Mouse (Mus musculus): Measurements from ENCODE around the gene Dgkz. TPM values are rescaled to one million over a fixed set of nuclear protein-coding genes. Genes with fewer than 3 reads are reported as not detected.

The Dgkz gene
- polyA plus RNA-seq, 1 experiment from 2014 or later, result 52.1 TPM

DNA sequence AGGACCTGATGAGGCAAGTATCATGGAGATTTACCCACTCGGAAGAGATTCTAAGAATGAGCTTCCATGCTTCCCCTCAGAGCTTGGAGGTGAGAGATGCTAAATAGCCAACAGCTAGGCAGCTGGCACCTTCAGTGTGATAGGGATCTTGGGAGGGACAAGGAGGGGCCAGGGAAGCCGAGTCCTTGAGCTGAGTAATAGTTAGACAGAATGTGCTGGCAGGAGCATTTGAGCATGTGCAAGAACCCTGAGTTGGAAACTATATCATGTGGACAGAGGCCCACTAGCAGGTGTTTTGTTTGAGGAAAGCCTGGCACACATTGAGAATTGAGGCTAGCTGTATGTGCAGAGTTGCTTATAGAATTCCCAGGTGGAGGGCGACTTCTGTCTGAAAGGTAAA lies 63.0 kb downstream of the Dgkz start:
- WGBS, result 73% methylated on average over 3 of the region's 3 CpGs
- H3K4me2 ChIP-seq (replicated peaks; ENCODE audit: low read depth, low read length), result no peak overlapping the region
- no peaks in the 10 kb centered on the region for H3K9me3 ChIP-seq (ENCODE audit: low read length)
- peaks cover 61% of the 10 kb centered on the region for H3K36me3 ChIP-seq (ENCODE audit: insufficient read depth, low read length)
- no peaks in the 10 kb centered on the region for H3K27me3 ChIP-seq (ENCODE audit: insufficient read depth, low read length)
- H3K4me3 ChIP-seq (ENCODE audit: low read length), result no peak overlapping the region
- no peaks in the 10 kb centered on the region for H3K4me1 ChIP-seq (ENCODE audit: insufficient read depth, low read length)
- no peak overlapping the region for H3K27ac ChIP-seq (ENCODE audit: low read length)
- ATAC-seq (ENCODE audit: low FRiP score, low TSS enrichment), result no peak
- H3K9ac ChIP-seq (replicated peaks; ENCODE audit: low read length), result no peak overlapping the region

DNA sequence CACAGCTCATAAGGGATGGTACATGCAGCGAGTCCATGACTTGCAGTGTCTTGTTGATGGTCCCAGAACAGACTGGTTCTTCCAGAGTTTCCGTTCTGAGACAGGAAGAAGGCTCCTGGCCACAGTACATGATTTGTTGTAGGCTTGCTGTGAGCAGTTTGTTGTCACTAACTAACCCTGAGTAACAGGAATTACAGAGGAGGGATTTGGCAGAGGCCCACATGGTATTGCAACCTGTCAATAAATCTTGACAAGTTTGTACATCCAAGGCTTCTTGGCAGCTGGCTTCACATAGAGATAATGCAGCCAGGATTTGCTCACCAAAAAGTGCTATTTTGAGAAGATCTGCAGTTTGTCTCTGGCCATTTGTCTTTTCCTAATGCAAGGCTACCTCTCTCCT lies 69.5 kb downstream of the Dgkz start:
- 91% methylated on average over 2 of the region's 2 CpGs for WGBS
- Histone ChIP-seq H3K9me3 (ENCODE audit: low read length) (no peaks in the 10 kb centered on the region), H3K27me3 (ENCODE audit: insufficient read depth, low read length) (no peaks in the 10 kb centered on the region)

DNA sequence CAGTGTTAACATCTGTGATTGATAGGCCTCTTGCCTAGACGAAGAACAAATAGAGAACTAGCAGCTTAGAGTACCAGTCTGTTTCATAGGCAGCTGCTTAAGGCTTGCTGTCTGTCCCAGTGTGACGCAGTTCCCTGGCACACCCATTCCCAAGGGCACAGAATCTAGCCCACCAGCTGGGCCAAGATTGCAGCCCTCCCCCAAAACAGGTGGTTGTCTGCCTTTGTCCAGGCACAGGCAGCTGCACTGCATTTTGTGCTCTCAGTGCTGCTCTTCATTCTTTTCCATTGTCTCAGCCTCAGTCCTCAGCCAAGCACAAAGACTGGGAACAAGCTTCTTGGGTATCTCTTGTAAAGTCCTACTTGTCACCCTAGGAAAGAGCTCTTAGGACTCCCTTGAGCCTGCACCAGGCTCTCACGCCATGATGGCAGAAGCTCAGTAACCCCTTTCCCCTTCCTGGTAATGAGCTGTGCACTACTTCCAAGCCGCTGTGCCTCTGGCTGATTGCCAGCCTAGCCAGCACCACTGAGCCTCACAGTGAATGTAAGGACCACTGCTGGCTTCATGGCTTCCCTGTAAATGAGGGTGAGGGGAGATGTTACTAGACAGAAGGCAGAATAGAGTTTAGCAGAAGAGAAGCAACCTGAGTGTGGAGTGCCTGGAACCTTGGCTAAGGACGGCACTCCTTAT lies 70.9 kb downstream of the Dgkz start:
- H3K4me2 ChIP-seq (replicated peaks; ENCODE audit: low read depth, low read length), result no peak overlapping the region
- no peak overlapping the region for H3K27ac ChIP-seq (ENCODE audit: low read length)
- no peak overlapping the region for H3K4me3 ChIP-seq (ENCODE audit: low read length)
- no peaks in the 10 kb centered on the region for H3K4me1 ChIP-seq (ENCODE audit: insufficient read depth, low read length)
- 81% methylated on average over 5 of the region's 5 CpGs for WGBS
- H3K9me3 ChIP-seq (ENCODE audit: low read length), result no peaks in the 10 kb centered on the region
- peaks cover 23% of the 10 kb centered on the region for H3K36me3 ChIP-seq (ENCODE audit: insufficient read depth, low read length)
- ATAC-seq (ENCODE audit: low FRiP score, low TSS enrichment), result no peak
- H3K27me3 ChIP-seq (ENCODE audit: insufficient read depth, low read length), result no peaks in the 10 kb centered on the region
- no peak overlapping the region for H3K9ac ChIP-seq (replicated peaks; ENCODE audit: low read length)

More for the DNA sequence above, 69.5 kb downstream of the Dgkz start:
- no peak overlapping the region for H3K9ac ChIP-seq (replicated peaks; ENCODE audit: low read length)
- no peak for ATAC-seq (ENCODE audit: low FRiP score, low TSS enrichment)
- no peak overlapping the region for H3K27ac ChIP-seq (ENCODE audit: low read length)
- no peak overlapping the region for H3K4me3 ChIP-seq (ENCODE audit: low read length)
- peaks cover 21% of the 10 kb centered on the region for H3K36me3 ChIP-seq (ENCODE audit: insufficient read depth, low read length)
- no peak overlapping the region for H3K4me2 ChIP-seq (replicated peaks; ENCODE audit: low read depth, low read length)
- no peaks in the 10 kb centered on the region for H3K4me1 ChIP-seq (ENCODE audit: insufficient read depth, low read length)

DNA sequence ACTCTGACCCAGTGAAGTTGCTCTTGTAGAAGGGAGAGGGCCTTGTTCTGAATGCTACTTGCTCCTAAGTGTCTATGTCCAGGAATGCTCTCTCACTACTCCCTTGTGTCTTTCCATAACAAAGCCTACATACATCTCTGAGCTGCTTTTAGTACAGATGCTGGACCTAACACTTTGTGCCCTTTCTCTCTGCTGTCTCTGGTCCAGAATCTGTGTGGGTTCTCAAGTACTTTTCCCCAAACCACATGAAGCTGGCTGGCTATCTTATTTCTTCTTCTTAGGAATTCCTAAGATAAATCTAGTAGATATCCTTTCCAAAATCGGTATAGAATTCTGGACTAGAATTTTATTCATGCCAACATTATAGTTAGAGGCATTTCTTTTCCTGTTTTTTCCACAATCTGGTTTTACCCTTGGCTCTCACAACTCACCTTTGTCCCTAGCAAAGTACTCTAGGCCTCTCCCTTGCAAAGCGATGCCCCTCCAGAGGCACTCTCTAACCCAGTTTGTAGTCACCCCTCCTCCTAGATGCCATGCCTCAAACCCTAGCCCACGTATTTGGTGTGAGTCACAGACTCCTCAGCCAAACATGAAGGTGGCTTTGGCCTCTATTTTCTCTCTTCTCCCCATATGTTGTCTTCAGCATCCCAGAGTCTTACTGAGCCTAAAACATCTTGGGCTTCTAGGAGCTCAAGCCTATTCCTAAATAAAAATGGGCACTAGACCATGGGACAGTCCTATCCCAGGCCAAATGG lies 72.3 kb downstream of the Dgkz start:
- H3K9me3 ChIP-seq (ENCODE audit: low read length), result no peaks in the 10 kb centered on the region
- H3K36me3 ChIP-seq (ENCODE audit: insufficient read depth, low read length), result peaks cover 22% of the 10 kb centered on the region
- no peaks in the 10 kb centered on the region for H3K27me3 ChIP-seq (ENCODE audit: insufficient read depth, low read length)
- H3K4me3 ChIP-seq (ENCODE audit: low read length), result no peak overlapping the region
- WGBS, result 91% methylated on average over 3 of the region's 3 CpGs
- no peak for ATAC-seq (ENCODE audit: low FRiP score, low TSS enrichment)
- no peak overlapping the region for H3K9ac ChIP-seq (replicated peaks; ENCODE audit: low read length)
- H3K4me2 ChIP-seq (replicated peaks; ENCODE audit: low read depth, low read length), result no peak overlapping the region
- H3K4me1 ChIP-seq (ENCODE audit: insufficient read depth, low read length), result no peaks in the 10 kb centered on the region
- no peak overlapping the region for H3K27ac ChIP-seq (ENCODE audit: low read length)

DNA sequence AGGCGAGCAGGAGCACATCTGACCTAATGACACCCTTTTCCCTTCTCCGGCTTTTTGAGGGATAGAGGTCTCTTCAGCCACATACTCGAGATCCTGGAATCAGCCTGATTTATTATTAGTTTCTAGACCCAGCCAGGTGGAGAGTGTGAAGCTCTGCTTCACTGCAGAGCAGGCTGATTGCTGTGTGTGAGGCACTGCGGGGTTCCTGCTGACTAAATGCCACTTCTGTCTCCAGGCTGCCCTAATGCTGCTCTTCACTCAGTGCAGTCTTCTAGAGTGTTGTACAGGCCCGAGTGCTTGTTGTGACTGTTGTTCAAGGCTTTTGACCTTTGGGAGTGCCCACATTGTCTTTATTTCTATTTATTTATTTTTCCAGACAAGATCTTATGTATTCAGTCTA lies 73.3 kb downstream of the Dgkz start:
- Histone ChIP-seq H3K27ac (ENCODE audit: low read length) (no peak overlapping the region), H3K4me1 (ENCODE audit: insufficient read depth, low read length) (no peaks in the 10 kb centered on the region), H3K27me3 (ENCODE audit: insufficient read depth, low read length) (no peaks in the 10 kb centered on the region), H3K4me2 (replicated peaks; ENCODE audit: low read depth, low read length) (no peak overlapping the region), H3K4me3 (ENCODE audit: low read length) (no peak overlapping the region), H3K36me3 (ENCODE audit: insufficient read depth, low read length) (peaks cover 19% of the 10 kb centered on the region), H3K9ac (replicated peaks; ENCODE audit: low read length) (no peak overlapping the region), H3K9me3 (ENCODE audit: low read length) (no peaks in the 10 kb centered on the region)
- no peak for ATAC-seq (ENCODE audit: low FRiP score, low TSS enrichment)
- 34% methylated on average over 5 of the region's 5 CpGs for WGBS

DNA sequence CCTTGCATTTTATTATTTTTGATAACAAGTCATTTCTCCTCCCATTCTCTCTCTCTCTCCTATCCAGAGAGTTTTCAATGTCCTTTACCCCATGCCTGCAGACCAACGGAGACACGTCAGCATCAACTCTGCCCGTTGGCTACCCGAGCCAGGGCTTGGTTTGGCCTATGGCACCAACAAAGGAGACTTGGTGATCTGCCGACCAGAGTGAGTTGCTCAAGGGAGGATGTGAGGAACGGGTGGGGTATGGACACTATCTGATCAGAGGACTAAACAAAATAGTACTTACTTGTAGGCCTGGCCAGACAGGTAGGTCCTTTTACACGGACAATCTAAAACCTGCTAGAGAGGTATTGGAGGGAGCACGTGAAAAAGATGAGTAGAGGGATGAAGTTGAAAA lies 75.2 kb downstream of the Dgkz start:
- ATAC-seq (ENCODE audit: low FRiP score, low TSS enrichment), result no peak

DNA sequence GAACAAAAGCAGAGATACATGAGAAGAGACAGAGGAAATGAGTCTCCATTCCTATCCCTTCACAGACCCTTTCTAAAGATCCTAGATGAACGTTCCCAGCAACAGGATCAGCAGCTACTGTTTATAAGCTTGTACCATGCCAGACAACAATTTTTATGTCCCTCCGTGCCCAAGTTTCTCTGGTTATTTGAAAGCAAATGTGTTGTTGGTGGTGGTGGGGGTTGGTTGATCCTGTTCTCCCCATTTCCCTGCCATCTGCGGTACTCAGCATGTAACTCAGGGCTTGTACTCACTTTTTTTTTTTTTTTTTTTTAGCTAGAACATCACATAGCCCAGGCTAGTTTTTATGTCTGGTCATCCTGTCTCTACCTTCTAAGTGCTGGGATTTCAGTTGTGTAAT lies 76.5 kb downstream of the Dgkz start:
- WGBS, result 90% methylated on average over 3 of the region's 3 CpGs
- Histone ChIP-seq H3K9me3 (ENCODE audit: low read length) (no peaks in the 10 kb centered on the region), H3K4me1 (ENCODE audit: insufficient read depth, low read length) (no peaks in the 10 kb centered on the region), H3K27me3 (ENCODE audit: insufficient read depth, low read length) (no peaks in the 10 kb centered on the region), H3K4me2 (replicated peaks; ENCODE audit: low read depth, low read length) (no peak overlapping the region), H3K27ac (ENCODE audit: low read length) (no peak overlapping the region), H3K4me3 (ENCODE audit: low read length) (no peak overlapping the region), H3K36me3 (ENCODE audit: insufficient read depth, low read length) (peaks cover 11% of the 10 kb centered on the region), H3K9ac (replicated peaks; ENCODE audit: low read length) (no peak overlapping the region)
- ATAC-seq (ENCODE audit: low FRiP score, low TSS enrichment), result no peak

More for the DNA sequence above, 75.2 kb downstream of the Dgkz start:
- H3K4me3 ChIP-seq (ENCODE audit: low read length), result no peak overlapping the region
- no peak overlapping the region for H3K4me2 ChIP-seq (replicated peaks; ENCODE audit: low read depth, low read length)
- no peak overlapping the region for H3K27ac ChIP-seq (ENCODE audit: low read length)
- peaks cover 13% of the 10 kb centered on the region for H3K36me3 ChIP-seq (ENCODE audit: insufficient read depth, low read length)
- WGBS, result 92% methylated on average over 8 of the region's 8 CpGs
- no peaks in the 10 kb centered on the region for H3K9me3 ChIP-seq (ENCODE audit: low read length)
- no peaks in the 10 kb centered on the region for H3K27me3 ChIP-seq (ENCODE audit: insufficient read depth, low read length)
- no peak overlapping the region for H3K9ac ChIP-seq (replicated peaks; ENCODE audit: low read length)
- no peaks in the 10 kb centered on the region for H3K4me1 ChIP-seq (ENCODE audit: insufficient read depth, low read length)

DNA sequence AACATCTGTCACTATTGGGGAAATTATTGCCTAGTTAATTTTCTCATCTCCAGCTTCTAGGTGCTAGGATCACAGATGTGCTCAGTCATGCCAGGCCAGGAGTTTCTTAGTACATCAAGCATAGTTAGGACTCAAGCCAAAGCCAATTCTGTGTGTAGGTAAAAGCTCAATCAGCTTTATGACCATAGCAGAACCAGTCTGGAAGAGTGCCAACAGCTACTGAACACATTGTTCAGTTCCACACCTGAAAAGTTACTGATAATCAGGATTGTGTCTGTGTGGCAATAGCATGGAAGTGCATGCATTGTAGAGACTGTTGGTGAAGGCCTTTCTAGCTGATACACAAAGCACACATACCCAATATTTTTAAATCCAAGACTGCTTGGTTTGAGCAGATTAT lies 77.7 kb downstream of the Dgkz start:
- no peak for ATAC-seq (ENCODE audit: low FRiP score, low TSS enrichment)
- no peaks in the 10 kb centered on the region for H3K27me3 ChIP-seq (ENCODE audit: insufficient read depth, low read length)
- no peaks in the 10 kb centered on the region for H3K4me1 ChIP-seq (ENCODE audit: insufficient read depth, low read length)
- H3K9me3 ChIP-seq (ENCODE audit: low read length), result no peaks in the 10 kb centered on the region
- H3K27ac ChIP-seq (ENCODE audit: low read length), result no peak overlapping the region
- H3K4me3 ChIP-seq (ENCODE audit: low read length), result no peak overlapping the region
- H3K36me3 ChIP-seq (ENCODE audit: insufficient read depth, low read length), result peaks cover 11% of the 10 kb centered on the region
- H3K9ac ChIP-seq (replicated peaks; ENCODE audit: low read length), result no peak overlapping the region
- H3K4me2 ChIP-seq (replicated peaks; ENCODE audit: low read depth, low read length), result no peak overlapping the region

DNA sequence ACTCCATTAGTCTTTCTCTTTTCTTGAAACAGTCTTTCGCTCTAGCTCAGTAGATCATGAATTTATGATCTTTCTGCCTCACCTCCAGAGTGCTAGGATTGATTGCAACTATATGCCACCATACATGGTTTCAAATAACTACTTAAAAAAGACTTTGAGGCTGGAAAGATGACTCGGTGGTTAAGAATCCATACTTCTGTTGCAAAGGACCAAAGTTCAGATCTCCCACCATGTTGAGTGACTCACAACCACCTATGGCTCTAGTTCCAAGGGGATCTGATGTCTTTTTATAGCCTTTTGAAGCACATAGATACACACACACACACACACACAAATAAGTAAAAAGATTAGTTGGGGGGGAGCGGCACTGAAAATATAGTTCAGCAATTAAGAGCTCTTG lies 80.3 kb downstream of the Dgkz start:
- H3K27me3 ChIP-seq (ENCODE audit: insufficient read depth, low read length), result no peaks in the 10 kb centered on the region
- H3K9ac ChIP-seq (replicated peaks; ENCODE audit: low read length), result no peak overlapping the region
- no peak overlapping the region for H3K27ac ChIP-seq (ENCODE audit: low read length)
- 87% methylated on average over 3 of the region's 3 CpGs for WGBS
- no peaks in the 10 kb centered on the region for H3K4me1 ChIP-seq (ENCODE audit: insufficient read depth, low read length)
- peaks cover 4% of the 10 kb centered on the region for H3K36me3 ChIP-seq (ENCODE audit: insufficient read depth, low read length)
- no peaks in the 10 kb centered on the region for H3K9me3 ChIP-seq (ENCODE audit: low read length)
- ATAC-seq (ENCODE audit: low FRiP score, low TSS enrichment), result no peak
- H3K4me3 ChIP-seq (ENCODE audit: low read length), result no peak overlapping the region
- no peak overlapping the region for H3K4me2 ChIP-seq (replicated peaks; ENCODE audit: low read depth, low read length)

DNA sequence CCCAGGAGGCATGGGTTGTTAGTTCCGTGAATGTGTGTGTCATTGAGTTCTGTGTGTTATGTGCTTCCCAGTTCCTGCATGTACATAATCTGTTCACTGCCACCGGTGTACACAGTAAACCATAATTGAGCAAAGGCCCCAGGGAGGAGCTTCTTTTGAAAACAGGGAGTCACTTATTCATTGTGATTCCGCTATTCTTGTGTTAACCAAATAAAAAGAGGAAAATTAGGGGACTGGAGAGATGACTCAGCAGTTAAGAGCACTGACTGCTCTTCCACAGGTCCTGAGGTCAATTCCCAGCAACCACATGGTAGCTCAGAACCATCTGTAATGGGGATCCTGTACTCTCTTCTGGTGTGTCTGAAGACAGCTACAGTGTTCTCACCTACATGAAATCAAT lies 80.9 kb downstream of the Dgkz start:
- H3K9ac ChIP-seq (replicated peaks; ENCODE audit: low read length), result no peak overlapping the region
- 84% methylated on average over 3 of the region's 3 CpGs for WGBS

More for the DNA sequence above, 80.9 kb downstream of the Dgkz start:
- H3K4me1 ChIP-seq (ENCODE audit: insufficient read depth, low read length), result no peaks in the 10 kb centered on the region
- no peaks in the 10 kb centered on the region for H3K9me3 ChIP-seq (ENCODE audit: low read length)
- H3K4me3 ChIP-seq (ENCODE audit: low read length), result no peak overlapping the region
- H3K36me3 ChIP-seq (ENCODE audit: insufficient read depth, low read length), result no peaks in the 10 kb centered on the region
- no peak overlapping the region for H3K27ac ChIP-seq (ENCODE audit: low read length)
- no peak overlapping the region for H3K4me2 ChIP-seq (replicated peaks; ENCODE audit: low read depth, low read length)
- no peaks in the 10 kb centered on the region for H3K27me3 ChIP-seq (ENCODE audit: insufficient read depth, low read length)
- no peak for ATAC-seq (ENCODE audit: low FRiP score, low TSS enrichment)
